Mouse (Mus musculus): ENCODE measurements around the gene Adarb1.

Adarb1 gene

GRCm38 (mm10) chr10:77418138-77418537 is at the start of gene Adarb1:
Adarb1 (minus strand) TSS chr10:77418270.
- in situ Hi-C loops (cut with MboI, MseI): no loop called here

DNA sequence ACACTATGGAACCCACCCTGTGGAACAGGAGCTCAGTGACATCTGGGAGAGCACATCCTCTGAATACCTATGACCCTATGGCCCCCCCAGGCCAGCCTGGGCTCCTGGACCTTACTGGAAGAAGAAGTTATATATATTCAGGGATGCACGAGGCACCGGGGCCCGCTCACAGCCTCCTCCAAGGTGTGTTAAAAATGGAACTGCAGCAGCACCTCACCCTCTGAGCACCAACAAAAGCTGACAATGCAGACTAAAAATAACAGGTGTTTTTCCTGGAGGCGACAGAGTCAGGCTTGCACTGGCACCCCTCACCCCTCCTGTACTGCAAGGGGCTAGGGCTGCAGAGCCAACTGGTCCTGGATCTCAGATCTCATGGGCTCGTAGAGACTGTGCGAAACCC is 49.3 kb upstream of the Adarb1 start:
- in situ Hi-C loops (cut with MboI, MseI): loop anchor here (10.0 to 25.0 kb wide), 2 partner anchors 333 to 655 kb away; no protein-coding TSS in a partner anchor

DNA sequence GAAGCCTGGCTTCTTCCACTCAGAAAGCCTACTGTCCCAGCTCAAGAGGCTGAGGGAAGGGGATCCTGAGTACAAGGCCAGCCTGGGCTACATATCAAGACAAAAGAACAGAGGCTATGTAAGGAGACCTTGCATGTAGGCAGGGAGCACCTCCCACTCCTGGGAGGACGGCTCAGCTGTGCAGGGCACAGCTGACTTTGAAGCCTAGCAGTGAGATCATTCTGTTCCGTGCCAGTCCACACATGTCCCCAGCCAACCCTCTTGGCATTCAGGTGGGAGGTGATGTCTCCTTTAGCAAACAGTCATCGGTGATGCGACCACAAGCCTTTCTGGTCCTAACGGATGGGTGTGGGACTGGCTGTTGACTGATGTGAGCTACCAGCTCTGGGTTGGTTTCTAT is 47.8 kb upstream of the Adarb1 start:
- in situ Hi-C loops (cut with MboI, MseI): loop anchor here (10.0 to 25.0 kb wide), 2 partner anchors 331 to 654 kb away; no protein-coding TSS in a partner anchor

GRCm38 (mm10) chr10:77464181-77464936 is 46.3 kb upstream of the Adarb1 start:
- in situ Hi-C loops (cut with MboI, MseI): loop anchor here (10.0 to 25.0 kb wide), 2 partner anchors 330 to 652 kb away; no protein-coding TSS in a partner anchor

- in situ Hi-C loops (cut with MboI, MseI): loop anchor here (10.0 to 25.0 kb wide), 2 partner anchors 326 to 649 kb away; no protein-coding TSS in a partner anchor
Measured at GRCm38 (mm10) chr10:77461161-77461560, 43.1 kb upstream of the Adarb1 start.

GRCm38 (mm10) chr10:77457701-77458100 is 39.6 kb upstream of the Adarb1 start:
- in situ Hi-C loops (cut with MboI, MseI): loop anchor here (10.0 to 25.0 kb wide), 2 partner anchors 513 to 645 kb away; no protein-coding TSS in a partner anchor

DNA sequence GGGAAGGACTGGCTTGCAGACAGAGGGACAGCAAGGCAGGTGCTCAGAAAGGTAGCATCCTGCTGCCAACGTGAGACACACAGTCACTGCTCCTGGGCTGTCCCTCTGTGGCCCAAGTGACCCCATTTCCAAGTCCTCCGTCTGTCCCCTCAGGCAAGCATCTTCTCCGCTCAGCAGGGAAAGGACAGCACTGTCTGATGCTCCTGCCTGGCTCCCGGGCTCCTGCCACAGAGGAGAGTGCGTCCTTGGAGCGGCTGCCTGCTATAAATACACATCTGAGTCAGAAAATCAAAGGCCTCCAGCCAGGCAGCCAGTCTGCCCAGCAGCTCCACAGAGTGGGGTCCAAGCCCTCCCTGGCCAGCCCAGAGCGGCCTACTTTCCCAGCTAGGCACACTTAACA is 38.4 kb upstream of the Adarb1 start:
- in situ Hi-C loops (cut with MboI, MseI): loop anchor here (10.0 to 25.0 kb wide), 2 partner anchors 512 to 644 kb away; no protein-coding TSS in a partner anchor

DNA sequence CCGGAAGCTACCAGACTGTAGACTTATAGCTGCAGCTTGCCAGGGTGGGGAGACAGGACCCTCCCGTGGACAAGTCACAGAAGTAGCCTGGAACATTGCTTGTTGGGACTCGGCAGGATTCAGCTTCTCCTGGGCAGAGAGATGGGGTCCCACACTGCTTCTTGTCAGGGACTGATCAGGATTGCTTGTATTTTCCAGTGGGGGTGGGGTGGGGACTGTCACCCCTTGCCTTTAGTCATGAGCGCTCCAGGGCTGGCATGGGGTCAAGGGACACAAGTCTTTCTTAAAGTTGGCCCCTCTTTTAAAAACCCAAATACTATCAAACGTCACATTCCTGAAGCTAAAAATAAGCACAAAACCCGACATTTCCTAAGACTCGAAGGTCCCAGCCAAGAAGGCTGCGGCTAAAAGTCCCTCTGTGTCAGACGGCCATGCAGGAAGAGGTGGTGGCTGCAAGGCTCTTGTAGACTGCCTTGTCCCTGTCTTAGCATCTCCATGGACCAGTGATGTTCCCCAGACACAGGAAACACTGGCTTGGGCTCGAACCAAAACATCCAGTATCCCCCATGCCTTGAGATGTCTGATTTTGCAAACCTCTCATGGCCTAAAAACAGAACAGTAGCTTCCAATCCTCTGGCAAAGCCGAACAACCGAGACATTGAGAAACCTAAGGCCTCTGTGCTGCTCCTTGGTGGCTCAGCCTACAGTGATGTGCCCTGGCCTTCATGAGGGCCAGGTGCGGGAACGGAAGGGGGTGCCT is 37.4 kb upstream of the Adarb1 start:
- in situ Hi-C loops (cut with MboI, MseI): loop anchor here (10.0 to 25.0 kb wide), 2 partner anchors 511 to 643 kb away; no protein-coding TSS in a partner anchor

DNA sequence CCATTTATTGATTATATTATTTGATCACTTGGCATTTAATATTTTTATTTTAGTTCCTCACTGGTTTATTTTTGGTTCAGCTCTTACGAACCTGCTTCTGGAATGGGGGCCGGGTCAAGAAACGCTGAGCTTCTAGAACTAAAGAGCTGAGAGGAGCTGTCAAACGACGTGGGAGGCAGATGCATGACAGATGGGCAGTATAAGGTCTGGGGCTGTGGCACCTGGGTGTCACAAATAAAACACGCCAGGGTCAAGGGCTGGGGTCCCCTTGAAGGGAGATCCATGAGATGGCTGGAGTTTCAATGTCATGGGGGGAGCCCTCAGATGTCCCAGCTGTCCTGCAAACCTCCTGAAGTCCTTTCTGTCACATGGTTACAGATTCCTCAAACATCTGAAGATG is 36.7 kb upstream of the Adarb1 start:
- in situ Hi-C loops (cut with MboI, MseI): loop anchor here (10.0 to 25.0 kb wide), 2 partner anchors 510 to 642 kb away; no protein-coding TSS in a partner anchor

DNA sequence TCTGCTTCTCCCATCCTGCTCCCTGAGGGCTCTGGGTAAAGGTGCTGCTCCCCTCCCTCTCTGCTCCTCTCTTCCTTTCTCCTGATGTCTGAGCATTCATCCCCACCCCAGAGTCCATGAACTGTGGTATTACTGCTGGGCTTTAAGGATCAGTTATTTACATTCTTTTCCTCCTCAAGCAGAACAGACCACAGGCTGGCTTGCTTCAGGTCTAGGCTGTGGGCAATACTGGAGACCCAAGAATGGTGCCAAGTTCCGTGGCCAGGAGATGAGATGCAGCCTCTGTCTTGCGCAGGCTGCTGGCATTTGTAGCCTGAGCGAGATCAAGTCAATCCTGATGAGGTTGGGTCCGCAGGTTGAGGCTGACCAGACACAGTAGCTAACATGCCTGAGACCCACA is 33.8 kb upstream of the Adarb1 start:
- in situ Hi-C loops (cut with MboI, MseI): loop anchor here (10.0 to 25.0 kb wide), 2 partner anchors 507 to 640 kb away; no protein-coding TSS in a partner anchor

DNA sequence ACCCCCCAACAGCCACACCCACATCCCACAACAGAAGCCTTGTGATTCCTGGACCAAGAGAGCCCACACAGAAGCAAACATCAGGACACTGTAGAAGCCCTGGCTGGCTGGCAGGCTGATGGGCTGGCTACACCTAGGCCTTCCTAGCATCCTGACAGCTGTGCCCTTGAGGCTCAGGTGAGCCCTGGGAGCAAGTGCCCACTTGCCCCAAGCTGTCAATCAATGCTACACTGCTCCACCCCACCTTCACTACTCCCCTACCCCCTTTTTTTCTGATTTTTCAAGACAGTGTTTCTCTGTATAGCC is 32.0 kb upstream of the Adarb1 start:
- in situ Hi-C loops (cut with MboI, MseI): loop anchor here (10.0 to 25.0 kb wide), 2 partner anchors 505 to 638 kb away; no protein-coding TSS in a partner anchor

- in situ Hi-C loops (cut with MboI, MseI): loop anchor here (10.0 to 25.0 kb wide), 2 partner anchors 505 to 637 kb away; no protein-coding TSS in a partner anchor
Measured at GRCm38 (mm10) chr10:77449315-77450158, 31.5 kb upstream of the Adarb1 start.

DNA sequence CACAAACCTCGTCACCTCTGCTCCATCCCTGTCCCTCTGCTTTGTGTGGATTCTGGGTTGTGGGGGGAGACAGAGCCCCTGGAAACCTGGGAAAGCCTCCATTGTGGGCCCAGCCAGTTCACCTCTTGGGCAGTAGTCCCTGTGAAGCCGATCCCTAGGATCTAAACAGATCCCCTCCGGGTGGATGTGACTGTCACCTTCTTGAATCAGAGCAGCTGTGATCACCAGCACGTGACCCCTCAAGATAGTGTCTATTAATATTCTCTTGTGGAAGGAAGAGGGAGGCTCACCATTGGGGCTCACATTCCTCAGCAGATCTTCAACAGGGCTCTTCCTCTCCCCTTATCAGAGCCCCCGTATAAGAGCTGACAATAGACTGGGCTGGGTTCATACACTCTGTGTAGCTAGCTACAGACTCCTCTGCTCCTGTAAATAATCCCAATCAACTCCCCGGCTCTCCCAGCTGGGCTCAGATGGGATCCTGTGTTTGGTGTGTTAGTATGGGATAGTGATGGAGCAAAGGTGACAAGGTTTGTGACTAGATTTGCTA is 30.7 kb upstream of the Adarb1 start:
- in situ Hi-C loops (cut with MboI, MseI): no loop called here

DNA sequence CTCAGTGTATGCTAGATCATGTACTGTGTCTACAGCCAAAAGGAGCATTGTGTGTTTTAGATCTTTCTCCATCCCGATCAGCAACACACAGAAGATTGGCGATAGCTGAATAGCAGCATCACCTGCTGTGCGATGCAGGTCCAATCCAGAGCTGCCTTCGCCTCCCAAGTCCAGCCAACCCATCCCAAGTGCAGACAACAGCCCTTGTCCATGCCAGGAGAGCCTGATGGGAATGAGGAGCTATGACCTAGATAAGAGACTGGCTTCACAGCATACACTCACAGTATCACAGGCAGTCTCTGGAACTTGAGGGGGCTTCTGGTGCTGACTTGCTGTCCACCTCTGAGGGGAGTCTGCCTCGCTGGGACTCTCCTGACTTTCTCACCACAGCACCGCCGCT is 30.1 kb upstream of the Adarb1 start:
- in situ Hi-C loops (cut with MboI, MseI): no loop called here

- in situ Hi-C loops (cut with MboI, MseI): no loop called here
Measured at GRCm38 (mm10) chr10:77447755-77448154, 29.7 kb upstream of the Adarb1 start.

DNA sequence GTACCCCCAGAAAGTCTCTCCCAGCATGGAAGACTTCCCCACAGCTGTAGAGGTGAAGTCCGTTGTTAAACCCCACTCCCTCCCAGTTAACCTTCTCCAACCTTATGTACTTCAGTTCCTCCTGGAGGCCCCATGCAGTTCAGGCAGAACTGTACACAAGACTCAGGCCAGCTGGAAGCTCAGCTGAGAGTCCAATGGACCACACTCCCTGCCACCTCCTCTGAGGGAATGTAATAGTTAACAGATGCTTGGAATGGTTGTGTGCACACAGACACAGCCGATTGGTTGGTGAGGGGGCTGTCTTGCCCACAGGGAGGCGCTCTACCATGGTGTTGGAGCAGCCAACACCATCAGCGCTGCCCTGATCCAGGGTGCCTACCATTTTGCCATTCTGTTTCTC is 24.2 kb upstream of the Adarb1 start:
- in situ Hi-C loops (cut with MboI, MseI): no loop called here

GRCm38 (mm10) chr10:77441812-77442211 is 23.7 kb upstream of the Adarb1 start:
- in situ Hi-C loops (cut with MboI, MseI): no loop called here

DNA sequence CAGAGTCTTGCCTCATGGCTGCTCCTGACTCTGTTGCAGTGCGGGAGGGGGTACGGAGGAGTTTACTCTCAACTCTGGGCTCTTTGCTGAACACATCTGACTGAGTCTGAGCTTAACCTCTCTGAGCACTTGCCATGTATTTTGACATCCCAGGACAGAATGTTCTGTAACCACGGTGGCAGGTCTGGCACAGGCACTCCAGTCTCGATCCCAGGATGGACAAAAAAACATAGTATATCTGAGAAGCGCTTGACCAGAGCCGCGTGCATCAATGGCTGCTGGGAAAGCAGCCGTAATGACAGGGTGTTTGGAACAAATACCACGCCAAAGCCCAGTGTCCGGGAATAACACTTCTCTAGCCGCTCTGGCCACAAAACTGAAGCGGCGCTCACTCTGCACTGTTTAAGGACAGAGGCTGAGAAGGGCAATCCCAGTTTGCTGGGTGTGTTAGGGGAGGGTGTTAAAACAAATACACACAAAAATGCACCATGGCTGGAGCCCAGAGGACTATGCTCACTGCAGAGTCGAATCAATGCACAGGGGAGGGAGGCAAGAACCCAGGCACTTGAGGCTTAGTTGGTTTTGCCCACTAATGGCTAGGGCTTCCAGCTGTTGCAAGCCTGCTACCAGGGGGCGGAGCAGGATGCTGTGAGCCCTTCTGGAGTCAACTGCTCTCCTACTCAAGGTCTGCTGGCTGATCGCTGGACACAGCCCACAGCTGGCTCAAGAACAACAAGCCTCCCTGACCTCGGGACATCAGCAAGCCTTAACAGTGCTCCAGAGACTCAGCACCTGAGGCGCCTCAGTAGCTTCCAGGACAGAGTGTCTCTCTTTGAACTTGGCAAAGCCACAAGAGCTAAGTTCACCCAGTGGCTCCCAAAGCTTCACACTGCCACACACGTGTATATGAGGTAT is 23.0 kb upstream of the Adarb1 start:
- in situ Hi-C loops (cut with MboI, MseI): no loop called here

DNA sequence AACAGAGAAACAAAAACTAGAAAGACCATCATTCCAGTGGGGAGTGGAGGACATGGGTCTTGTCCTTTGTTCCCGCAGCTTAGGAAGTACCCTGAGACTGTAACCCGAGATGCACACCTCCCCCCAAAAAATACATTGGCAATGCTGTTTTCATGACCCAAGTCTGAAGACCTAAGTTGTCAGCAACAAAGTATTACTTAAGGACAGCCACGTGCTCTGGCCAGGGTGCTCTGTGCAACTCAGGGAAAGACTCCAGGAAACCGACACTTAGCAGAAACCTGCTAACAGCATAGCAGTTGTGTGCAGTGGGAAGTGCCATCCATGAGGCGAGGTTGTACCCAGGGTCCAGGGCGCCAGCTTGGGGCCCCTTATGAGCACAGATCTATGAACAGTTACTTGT is 22.2 kb upstream of the Adarb1 start:
- in situ Hi-C loops (cut with MboI, MseI): no loop called here

GRCm38 (mm10) chr10:77439026-77439425 is 21.0 kb upstream of the Adarb1 start:
- in situ Hi-C loops (cut with MboI, MseI): no loop called here
